Mouse (Mus musculus): ENCODE measurements around the gene Lsm10. TPM values are rescaled to one million over a fixed set of nuclear protein-coding genes. Genes with fewer than 3 reads are reported as not detected.

Gene Lsm10
- total and polyA plus RNA-seq, 2 experiments from 2014 or later = 41.7 to 186 TPM

DNA sequence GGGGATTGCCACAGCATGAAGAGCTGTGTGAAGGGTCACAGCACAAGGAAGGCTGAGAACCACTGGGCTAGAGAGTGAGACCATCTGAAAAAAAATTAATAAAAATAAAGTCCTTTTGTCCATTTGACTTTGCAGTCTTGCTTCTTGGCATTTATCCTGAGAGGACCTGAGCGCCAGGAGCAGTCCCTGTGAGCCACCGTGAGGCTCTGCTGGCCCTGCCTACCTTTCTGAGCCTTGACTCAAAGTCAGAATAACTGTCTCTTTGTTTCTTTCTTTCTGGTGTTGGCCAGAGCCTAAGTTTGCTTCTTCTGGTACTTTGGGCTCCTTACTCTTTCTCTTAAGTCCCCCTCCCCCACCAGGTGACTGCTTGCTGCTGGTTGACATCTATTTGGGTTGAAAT, 24.1 kb downstream of the Lsm10 start:
- DNase-seq (ENCODE audit: low spot score) (no peak), ATAC-seq (ENCODE audit: insufficient read depth, low read depth) (no peak)
- 93% methylated on average over 2 of the region's 2 CpGs for WGBS
- Histone ChIP-seq H3K4me2 (ENCODE audit: low read depth, low read length) (no peak overlapping the region), H3K4me3 (ENCODE audit: low read depth, low read length) (no peak overlapping the region), H3K27me3 (ENCODE audit: control insufficient read depth, insufficient read depth, low read length) (no peaks in the 10 kb centered on the region), H3K36me3 (replicated peaks; ENCODE audit: control insufficient read depth, insufficient read depth, low read length) (peaks cover 37% of the 10 kb centered on the region), H3K9ac (replicated peaks; ENCODE audit: low read depth, low read length) (no peak overlapping the region), H3K9me3 (replicated peaks; ENCODE audit: control insufficient read depth, low read length) (peaks cover 5% of the 10 kb centered on the region; the same call in 1 of the 2 replicates), H3K4me1 (ENCODE audit: control insufficient read depth, insufficient read depth) (peaks cover 11% of the 10 kb centered on the region), H3K27ac (ENCODE audit: low read depth) (no peak overlapping the region)
- no peak for TF ChIP-seq CTCF (IDR thresholded peaks at IDR 0.05; ENCODE audit: low read depth)
- TF ChIP-seq EP300 (IDR thresholded peaks at IDR 0.05; ENCODE audit: low read depth) = no peak

DNA sequence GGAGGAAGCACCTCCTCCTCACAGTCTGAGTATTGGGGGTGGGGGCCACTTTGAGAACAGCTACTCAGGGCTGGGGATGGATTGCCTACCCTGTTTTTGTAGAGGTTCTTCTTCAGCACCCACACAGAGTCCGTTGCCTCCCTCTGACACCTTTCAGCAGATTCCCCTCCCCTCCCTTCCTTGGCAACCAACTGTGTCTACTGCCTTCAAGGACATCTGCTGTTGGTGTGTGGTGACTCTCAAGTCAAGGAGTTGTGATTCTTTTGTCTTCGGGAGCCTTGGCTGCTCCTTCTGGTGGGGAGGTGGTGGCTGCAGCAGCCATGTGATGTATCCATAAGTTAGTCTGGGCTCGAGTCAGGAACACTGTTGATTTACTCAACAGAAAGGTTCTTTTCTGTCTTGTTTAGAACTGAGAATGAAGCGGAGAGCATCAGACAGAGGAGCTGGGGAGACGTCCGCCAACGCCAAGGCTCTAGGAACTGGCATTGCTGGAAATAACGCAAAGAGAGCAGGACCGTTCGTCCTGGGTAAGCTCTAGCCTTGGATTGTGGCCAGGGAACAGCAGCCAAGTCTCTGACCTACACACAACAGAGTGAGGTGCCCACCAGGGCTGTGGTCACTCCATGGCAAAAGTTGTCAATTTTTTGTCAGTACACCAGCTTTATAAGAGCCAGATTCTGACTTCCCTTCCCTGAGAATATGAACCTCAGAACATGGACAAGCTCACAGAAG, 27.1 kb downstream of the Lsm10 start:
- ATAC-seq (ENCODE audit: insufficient read depth, low read depth) = no peak
- Histone ChIP-seq H3K4me3 (ENCODE audit: low read depth, low read length) (no peak overlapping the region), H3K27me3 (ENCODE audit: control insufficient read depth, insufficient read depth, low read length) (no peaks in the 10 kb centered on the region), H3K4me1 (ENCODE audit: control insufficient read depth, insufficient read depth) (peaks cover 7% of the 10 kb centered on the region), H3K36me3 (replicated peaks; ENCODE audit: control insufficient read depth, insufficient read depth, low read length) (peaks cover 56% of the 10 kb centered on the region), H3K9me3 (replicated peaks; ENCODE audit: control insufficient read depth, low read length) (peaks cover 5% of the 10 kb centered on the region; the same call in 1 of the 2 replicates), H3K4me2 (ENCODE audit: low read depth, low read length) (no peak overlapping the region), H3K27ac (ENCODE audit: low read depth) (no peak overlapping the region), H3K9ac (replicated peaks; ENCODE audit: low read depth, low read length) (no peak overlapping the region)
- TF ChIP-seq CTCF (IDR thresholded peaks at IDR 0.05; ENCODE audit: low read depth) (no peak), EP300 (IDR thresholded peaks at IDR 0.05; ENCODE audit: low read depth) (no peak)
- no peak for DNase-seq (ENCODE audit: low spot score)
- WGBS = 50% methylated on average over 10 of the region's 10 CpGs

DNA sequence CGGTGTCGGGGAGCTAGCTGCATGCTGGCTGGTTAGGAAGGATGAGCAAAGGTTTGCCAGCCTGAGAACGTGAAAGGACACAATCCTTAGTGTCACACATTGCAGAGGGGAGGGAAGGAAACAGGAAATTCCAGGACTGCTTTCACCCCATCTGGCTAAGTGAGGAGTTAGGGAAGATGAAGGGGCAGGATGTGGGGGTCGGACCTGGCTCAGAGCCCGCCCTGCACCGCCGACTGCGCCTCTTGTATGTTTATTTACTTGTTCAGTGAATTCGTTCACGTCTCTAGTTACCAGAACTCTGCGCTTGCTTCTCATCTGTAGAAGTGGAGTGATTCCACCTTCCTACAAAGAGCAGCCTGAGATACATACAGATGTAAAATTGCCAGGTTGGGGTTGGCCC, 34.1 kb downstream of the Lsm10 start:
- DNase-seq (ENCODE audit: low spot score) (no peak), ATAC-seq (ENCODE audit: insufficient read depth, low read depth) (no peak; the same call in 1 of the 2 replicates)
- H3K9ac ChIP-seq (replicated peaks; ENCODE audit: low read depth, low read length) = no peak overlapping the region
- peaks cover 18% of the 10 kb centered on the region for H3K4me1 ChIP-seq (ENCODE audit: control insufficient read depth, insufficient read depth)
- H3K9me3 ChIP-seq (replicated peaks; ENCODE audit: control insufficient read depth, low read length) = no peaks in the 10 kb centered on the region
- TF ChIP-seq CTCF (IDR thresholded peaks at IDR 0.05; ENCODE audit: low read depth) = no peak
- TF ChIP-seq EP300 (IDR thresholded peaks at IDR 0.05; ENCODE audit: low read depth) = no peak
- no peak overlapping the region for H3K4me2 ChIP-seq (ENCODE audit: low read depth, low read length)
- H3K36me3 ChIP-seq (replicated peaks; ENCODE audit: control insufficient read depth, insufficient read depth, low read length) = peaks cover 72% of the 10 kb centered on the region
- H3K27ac ChIP-seq (ENCODE audit: low read depth) = peak overlapping the region; percentile 63
- no peaks in the 10 kb centered on the region for H3K27me3 ChIP-seq (ENCODE audit: control insufficient read depth, insufficient read depth, low read length)
- WGBS = 62% methylated on average over 11 of the region's 11 CpGs
- H3K4me3 ChIP-seq (ENCODE audit: low read depth, low read length) = no peak overlapping the region

DNA sequence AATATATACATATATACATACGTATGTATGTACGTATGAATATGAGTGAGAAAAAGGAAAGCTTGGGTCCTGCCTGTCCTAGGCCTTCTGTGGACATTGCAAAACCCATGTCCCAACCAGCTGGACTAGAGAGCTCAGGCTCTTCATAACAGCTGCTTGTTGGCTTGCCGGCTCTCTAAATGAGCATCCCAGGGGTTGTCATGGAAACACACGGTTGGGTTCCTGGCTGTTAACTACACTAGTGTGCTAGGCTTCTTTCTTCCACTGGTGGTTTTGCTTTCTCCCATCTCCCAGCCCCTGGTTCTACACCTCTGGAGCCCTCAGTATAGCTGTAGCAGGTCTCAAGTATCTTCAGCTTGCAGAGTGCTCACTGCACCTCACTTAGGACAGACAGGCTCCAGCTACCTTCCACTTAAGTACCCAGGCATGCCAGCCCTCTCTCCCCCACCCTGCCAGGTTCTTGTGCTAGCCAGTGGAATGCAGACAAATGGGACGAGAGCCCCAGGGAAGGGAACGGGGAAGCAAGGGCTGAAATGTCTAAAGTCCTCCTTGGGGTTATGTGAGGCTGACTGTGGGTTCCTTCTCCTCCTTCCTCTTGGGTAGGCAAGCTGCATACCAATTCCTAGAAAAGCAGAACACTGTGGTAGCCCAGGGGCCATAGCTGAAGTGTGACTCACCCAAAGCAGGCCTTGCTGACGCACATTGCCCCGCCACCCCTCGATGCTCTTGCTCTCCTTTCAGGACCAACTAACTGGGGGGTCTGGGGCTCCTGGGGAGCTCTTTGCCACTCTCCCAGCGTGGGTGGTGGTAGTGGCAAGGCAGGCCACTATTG, 35.1 kb downstream of the Lsm10 start:
- peaks cover 18% of the 10 kb centered on the region for H3K4me1 ChIP-seq (ENCODE audit: control insufficient read depth, insufficient read depth)
- peak; percentile 36 for DNase-seq (ENCODE audit: low spot score)
- H3K4me2 ChIP-seq (ENCODE audit: low read depth, low read length) = no peak overlapping the region
- no peaks in the 10 kb centered on the region for H3K27me3 ChIP-seq (ENCODE audit: control insufficient read depth, insufficient read depth, low read length)
- TF ChIP-seq CTCF (IDR thresholded peaks at IDR 0.05; ENCODE audit: low read depth) = no peak
- TF ChIP-seq EP300 (IDR thresholded peaks at IDR 0.05; ENCODE audit: low read depth) = no peak
- peak; percentile 39 for ATAC-seq (ENCODE audit: insufficient read depth, low read depth)
- H3K27ac ChIP-seq (ENCODE audit: low read depth) = peak overlapping the region; percentile 63
- H3K36me3 ChIP-seq (replicated peaks; ENCODE audit: control insufficient read depth, insufficient read depth, low read length) = peaks cover 72% of the 10 kb centered on the region
- WGBS = 52% methylated on average over 10 of the region's 10 CpGs
- no peaks in the 10 kb centered on the region for H3K9me3 ChIP-seq (replicated peaks; ENCODE audit: control insufficient read depth, low read length)
- H3K4me3 ChIP-seq (ENCODE audit: low read depth, low read length) = no peak overlapping the region
- H3K9ac ChIP-seq (replicated peaks; ENCODE audit: low read depth, low read length) = 0 out of 2 replicates have a peak overlapping the region, but pooled peaks have one; percentile 6

DNA sequence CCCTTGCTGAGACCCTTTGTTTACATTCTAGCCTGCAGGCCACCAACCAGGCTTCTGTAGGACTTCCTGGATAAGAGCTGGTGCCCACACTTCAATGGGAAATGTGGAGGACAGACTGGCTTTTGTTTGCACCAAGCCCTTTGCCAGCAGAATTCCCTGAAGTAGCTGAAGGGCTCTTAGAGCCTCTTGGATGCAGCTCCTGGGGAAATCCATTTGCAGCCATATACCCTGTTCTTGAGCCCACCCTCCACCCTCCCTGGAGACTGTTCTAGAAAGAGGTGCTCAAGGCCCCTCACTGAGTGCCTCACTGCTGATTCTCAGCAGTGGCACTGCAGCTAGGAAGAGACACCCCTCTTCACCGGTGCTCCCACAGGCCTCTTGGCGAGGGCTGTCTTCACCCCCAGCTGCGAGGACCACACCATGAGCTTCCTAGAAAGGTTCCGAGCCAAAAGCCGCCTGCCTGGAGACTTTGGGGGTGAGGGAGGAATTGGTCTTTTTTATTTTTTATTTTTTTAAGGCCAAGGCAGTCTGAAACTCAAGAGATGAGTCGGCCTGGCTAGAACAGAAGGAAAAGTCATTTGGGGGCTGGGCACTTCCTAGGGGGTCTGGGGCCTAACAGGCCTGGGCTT, 36.3 kb downstream of the Lsm10 start:
- H3K4me1 ChIP-seq (ENCODE audit: control insufficient read depth, insufficient read depth) = peaks cover 18% of the 10 kb centered on the region
- ATAC-seq (ENCODE audit: insufficient read depth, low read depth) (no peak), DNase-seq (ENCODE audit: low spot score) (no peak)
- H3K9me3 ChIP-seq (replicated peaks; ENCODE audit: control insufficient read depth, low read length) = no peaks in the 10 kb centered on the region
- H3K36me3 ChIP-seq (replicated peaks; ENCODE audit: control insufficient read depth, insufficient read depth, low read length) = peaks cover 72% of the 10 kb centered on the region
- no peak overlapping the region for H3K9ac ChIP-seq (replicated peaks; ENCODE audit: low read depth, low read length)
- H3K4me3 ChIP-seq (ENCODE audit: low read depth, low read length) = no peak overlapping the region
- H3K27ac ChIP-seq (ENCODE audit: low read depth) = peak overlapping the region; percentile 63; the same call in 1 of the 2 replicates
- 72% methylated on average over 6 of the region's 6 CpGs for WGBS
- TF ChIP-seq CTCF (IDR thresholded peaks at IDR 0.05; ENCODE audit: low read depth) (no peak), EP300 (IDR thresholded peaks at IDR 0.05; ENCODE audit: low read depth) (no peak)
- no peaks in the 10 kb centered on the region for H3K27me3 ChIP-seq (ENCODE audit: control insufficient read depth, insufficient read depth, low read length)
- H3K4me2 ChIP-seq (ENCODE audit: low read depth, low read length) = no peak overlapping the region
